ENCODE assay signal across 27 mouse cellular contexts in genomic region chr15:101904849-101905248, GRCm38 (mm10). TPM values are rescaled to one million over a fixed set of nuclear protein-coding genes. Genes with fewer than 3 reads are reported as not detected.
DNase-seq lines count a peak whose midpoint lies in the region; ATAC-seq and TF ChIP-seq lines count a peak whose summit lies in the region.
"Had no signal": no experiment of that assay in that cellular context is flagged by ENCODE, and none has a peak within 500 bp of the region (broad histone marks: within the 10 kb centered on the region; RNA-seq: fewer than 3 reads in every experiment).

No protein-coding gene starts in this region.

- no peak overlapping the region for H3ac ChIP-seq in myocyte (ENCODE audit: control insufficient read depth, insufficient read length)

- no peak for TF ChIP-seq POLR2A in MEL (IDR thresholded peaks at IDR 0.05; ENCODE audit: control insufficient read depth in 1 of 2, insufficient read depth in 1 of 2, low read depth in 1 of 2, low read length in 2 of 2, poor library complexity in 1 of 2)
- TF ChIP-seq POLR2A in myocyte (IDR thresholded peaks at IDR 0.05; ENCODE audit: insufficient read length, low read depth): no peak

- no peak overlapping the region for H3K9ac ChIP-seq in midbrain, embryonic 11.5 days (ENCODE audit: low read length)
- no peak overlapping the region for H3K9ac ChIP-seq in MEL (ENCODE audit: control insufficient read depth, low read depth, low read length, poor library complexity, severe bottlenecking)
- H3K9ac ChIP-seq: embryonic facial prominence, embryonic 12.5 days; forebrain, embryonic 13.5 days; forebrain, embryonic 15.5 days; forebrain, postnatal 0 days had no signal

- H3K4me3 ChIP-seq in midbrain, embryonic 11.5 days (ENCODE audit: low read depth, low read length): no peak overlapping the region
- no peak overlapping the region for H3K4me3 ChIP-seq in midbrain, embryonic 10.5 days
- no peak overlapping the region for H3K4me3 ChIP-seq in MEL (ENCODE audit: control insufficient read depth in 1 of 2, insufficient read depth in 1 of 2, low read depth in 2 of 2, low read length in 2 of 2)
- no peak overlapping the region for H3K4me3 ChIP-seq in myocyte
- no peak overlapping the region for H3K4me3 ChIP-seq in embryonic facial prominence, embryonic 10.5 days
- H3K4me3 ChIP-seq: embryonic facial prominence, embryonic 12.5 days; forebrain, embryonic 13.5 days; forebrain, embryonic 15.5 days had no signal

- TF ChIP-seq RAD21 in MEL (IDR thresholded peaks at IDR 0.05; ENCODE audit: low read depth, low read length): no peak

- H3K4me1 ChIP-seq in midbrain, embryonic 11.5 days (ENCODE audit: control insufficient read depth, insufficient read depth, low read length): no peaks in the 10 kb centered on the region
- H3K4me1 ChIP-seq in midbrain, embryonic 10.5 days: 0 out of 2 replicates have a peak, but pooled peaks cover 4% of the 10 kb centered on the region
- no peaks in the 10 kb centered on the region for H3K4me1 ChIP-seq in MEL (ENCODE audit: control insufficient read depth in 1 of 2, insufficient read depth in 2 of 2, low read length in 2 of 2)
- H3K4me1 ChIP-seq in embryonic facial prominence, embryonic 10.5 days: peaks cover 7% of the 10 kb centered on the region
- H3K4me1 ChIP-seq: embryonic facial prominence, embryonic 12.5 days; forebrain, embryonic 13.5 days; forebrain, embryonic 15.5 days had no signal

- no peak for TF ChIP-seq CTCF in MEL (IDR thresholded peaks at IDR 0.05 in 2 of 3, conservative IDR thresholded peaks at IDR 0.05 in 1 of 3; ENCODE audit: control insufficient read depth in 1 of 3, insufficient read depth in 1 of 3, low read depth in 2 of 3, low read length in 3 of 3, poor library complexity in 1 of 3, severe bottlenecking in 1 of 3)

- H3K36me3 ChIP-seq in midbrain, embryonic 11.5 days (ENCODE audit: control insufficient read depth, insufficient read depth, low read length): no peaks in the 10 kb centered on the region
- no peaks in the 10 kb centered on the region for H3K36me3 ChIP-seq in midbrain, embryonic 10.5 days
- H3K36me3 ChIP-seq in MEL (ENCODE audit: control insufficient read depth in 1 of 2, insufficient read depth in 2 of 2, low read length in 2 of 2) (no peaks in the 10 kb centered on the region), myocyte (ENCODE audit: control insufficient read depth, insufficient read depth) (no peaks in the 10 kb centered on the region)
- no peaks in the 10 kb centered on the region for H3K36me3 ChIP-seq in embryonic facial prominence, embryonic 10.5 days (replicated peaks)
- H3K36me3 ChIP-seq: embryonic facial prominence, embryonic 12.5 days; forebrain, embryonic 15.5 days had no signal

- H3K27ac ChIP-seq in midbrain, embryonic 11.5 days (ENCODE audit: low read depth, low read length): no peak overlapping the region
- no peak overlapping the region for H3K27ac ChIP-seq in midbrain, embryonic 10.5 days (replicated peaks)
- H3K27ac ChIP-seq in MEL (ENCODE audit: control insufficient read depth, low read depth, low read length): no peak overlapping the region
- no peak overlapping the region for H3K27ac ChIP-seq in embryonic facial prominence, embryonic 10.5 days (replicated peaks)
- H3K27ac ChIP-seq: embryonic facial prominence, embryonic 12.5 days; forebrain, embryonic 13.5 days; forebrain, embryonic 15.5 days had no signal

- WGBS in midbrain, embryonic 11.5 days: 89% methylated on average over 5 of the region's 5 CpGs
- 84% methylated on average over 5 of the region's 5 CpGs for WGBS in midbrain, embryonic 10.5 days
- 84% methylated on average over 5 of the region's 5 CpGs for WGBS in embryonic facial prominence, embryonic 10.5 days

- no peak for ATAC-seq in midbrain, embryonic 11.5 days (ENCODE audit: low FRiP score)
- ATAC-seq: activated CD4-positive, CD25-positive, alpha-beta regulatory T cell, adult 4 months; CD4-positive, CD25-positive, alpha-beta regulatory T cell, adult 4 months; forebrain, embryonic 13.5 days; forebrain, embryonic 15.5 days; forebrain, postnatal 0 days; Patski had no signal

- peak; percentile 59 for DNase-seq in midbrain, embryonic 11.5 days (ENCODE audit: low spot score, missing footprints)
- DNase-seq in midbrain, embryonic 10.5 days (ENCODE audit: low spot score): no peak
- no peak for DNase-seq in MEL (ENCODE audit: low read depth, low spot score)
- no peak for DNase-seq in embryonic facial prominence, embryonic 10.5 days (ENCODE audit: low spot score)
- no peak for DNase-seq in B cell, adult 2 months
- DNase-seq: adrenal gland, adult 8-10 months; adrenal gland, postnatal 14 days; adrenal gland, postnatal 36 days; cerebellum, adult 11 months; cerebellum, adult 18-20 months; cerebellum, adult 8-10 months; cerebellum, adult 9-11 months; cerebellum, postnatal 36 days; embryo, embryonic 11 days; forebrain, postnatal 0 days had no signal

- no peak for TF ChIP-seq EP300 in MEL (IDR thresholded peaks at IDR 0.05; ENCODE audit: low read depth in 1 of 2, low read length in 2 of 2)

- H3K79me2 ChIP-seq in MEL (ENCODE audit: control insufficient read depth, insufficient read depth, low read length, poor library complexity) (no peaks in the 10 kb centered on the region), myocyte (ENCODE audit: control insufficient read depth, insufficient read depth) (no peaks in the 10 kb centered on the region)

- no peak overlapping the region for H3K4me2 ChIP-seq in midbrain, embryonic 11.5 days
- H3K4me2 ChIP-seq in myocyte (ENCODE audit: low read depth): no peak overlapping the region
- H3K4me2 ChIP-seq: embryonic facial prominence, embryonic 12.5 days; forebrain, embryonic 13.5 days; forebrain, embryonic 15.5 days had no signal

- no peaks in the 10 kb centered on the region for H3K27me3 ChIP-seq in midbrain, embryonic 11.5 days (ENCODE audit: control insufficient read depth, insufficient read depth, low read length)
- H3K27me3 ChIP-seq in midbrain, embryonic 10.5 days (ENCODE audit: low read depth, poor library complexity, severe bottlenecking): no peaks in the 10 kb centered on the region
- H3K27me3 ChIP-seq in MEL (ENCODE audit: control insufficient read depth in 1 of 2, insufficient read depth in 2 of 2, low read length in 2 of 2): peaks cover 0 to 3% of the 10 kb centered on the region in 2 experiments; a peak in 2 of 4 replicates
- peaks cover 44% of the 10 kb centered on the region for H3K27me3 ChIP-seq in myocyte (ENCODE audit: control insufficient read depth, insufficient read depth, insufficient read length)
- no peaks in the 10 kb centered on the region for H3K27me3 ChIP-seq in embryonic facial prominence, embryonic 10.5 days (replicated peaks; ENCODE audit: low read depth, poor library complexity, severe bottlenecking)
- H3K27me3 ChIP-seq: embryonic facial prominence, embryonic 12.5 days; forebrain, embryonic 13.5 days; forebrain, embryonic 15.5 days had no signal

- H3K9me3 ChIP-seq in midbrain, embryonic 11.5 days (ENCODE audit: control insufficient read depth, low read length): no peaks in the 10 kb centered on the region
- no peaks in the 10 kb centered on the region for H3K9me3 ChIP-seq in midbrain, embryonic 10.5 days (replicated peaks)
- H3K9me3 ChIP-seq in MEL (replicated peaks; ENCODE audit: insufficient read depth, low read length): no peaks in the 10 kb centered on the region
- no peaks in the 10 kb centered on the region for H3K9me3 ChIP-seq in embryonic facial prominence, embryonic 10.5 days
- H3K9me3 ChIP-seq: embryonic facial prominence, embryonic 12.5 days; forebrain, embryonic 13.5 days; forebrain, embryonic 15.5 days had no signal

RNA-seq across cellular contexts. Expression of gene Krt76, which starts 12.1 kb away (rescaled TPM):
- not detected in 2 replicates for polyA plus RNA-seq in midbrain, embryonic 11.5 days (2014; fragmentation: Nextera tagmentation; extraction: Ambion mirVana)
- polyA plus RNA-seq in midbrain, embryonic 10.5 days (2016; fragmentation: Nextera tagmentation; extraction: Ambion mirVana): not detected in 2 replicates
- not detected in 2 replicates for total RNA-seq in MEL (2012; rRNA removed)
- polyA plus RNA-seq in MEL (2012; ENCODE audit: insufficient read depth in 1 of 2, insufficient read length in 2 of 2, low read depth in 1 of 2, low replicate concordance in 2 of 2, missing spikeins in 1 of 2): not detected
- not detected for polyA plus RNA-seq in myocyte (2012; fragmentation: generic; extraction: Trizol)
- not detected in 2 replicates for polyA plus RNA-seq in embryonic facial prominence, embryonic 10.5 days (2016; fragmentation: Nextera tagmentation; extraction: Ambion mirVana)
- total RNA-seq: adrenal gland, postnatal 14 days; adrenal gland, postnatal 36 days; common myeloid progenitor, adult 5-6 weeks; forebrain, postnatal 0 days had no signal
- polyA plus RNA-seq: activated CD4-positive, CD25-positive, alpha-beta regulatory T cell, adult 4 months; brain, embryonic 14.5 days; CD4-positive, CD25-positive, alpha-beta regulatory T cell, adult 4 months; embryonic facial prominence, embryonic 12.5 days; forebrain, embryonic 11.5 days; forebrain, embryonic 13.5 days; forebrain, embryonic 15.5 days; forebrain, postnatal 0 days; Patski had no signal

RNA-seq across cellular contexts. Expression of gene Krt4, which starts 19.7 kb away (rescaled TPM):
- polyA plus RNA-seq in midbrain, embryonic 11.5 days (2014; fragmentation: Nextera tagmentation; extraction: Ambion mirVana): not detected in 2 replicates
- not detected in 2 replicates for polyA plus RNA-seq in midbrain, embryonic 10.5 days (2016; fragmentation: Nextera tagmentation; extraction: Ambion mirVana)
- not detected in 2 replicates for total RNA-seq in MEL (2012; rRNA removed)
- polyA plus RNA-seq in MEL (2012; ENCODE audit: insufficient read depth in 1 of 2, insufficient read length in 2 of 2, low read depth in 1 of 2, low replicate concordance in 2 of 2, missing spikeins in 1 of 2): not detected
- not detected for polyA plus RNA-seq in myocyte (2012; fragmentation: generic; extraction: Trizol)
- polyA plus RNA-seq in embryonic facial prominence, embryonic 10.5 days (2016; fragmentation: Nextera tagmentation; extraction: Ambion mirVana): not detected in 2 replicates
- total RNA-seq: adrenal gland, adult 18-20 months; adrenal gland, adult 8-10 months; adrenal gland, postnatal 14 days; adrenal gland, postnatal 36 days; common myeloid progenitor, adult 5-6 weeks; forebrain, postnatal 0 days had no signal
- polyA plus RNA-seq: activated CD4-positive, CD25-positive, alpha-beta regulatory T cell, adult 4 months; CD4-positive, CD25-positive, alpha-beta regulatory T cell, adult 4 months; forebrain, embryonic 11.5 days; forebrain, embryonic 13.5 days; forebrain, postnatal 0 days had no signal

RNA-seq across cellular contexts. Expression of gene Krt79, which starts 35.3 kb away (rescaled TPM):
- polyA plus RNA-seq in midbrain, embryonic 11.5 days (2014; fragmentation: Nextera tagmentation; extraction: Ambion mirVana): 0.18 and 0.25 TPM in 2 replicates
- polyA plus RNA-seq in midbrain, embryonic 10.5 days (2016; fragmentation: Nextera tagmentation; extraction: Ambion mirVana): 0.07 and 0.20 TPM in 2 replicates
- total RNA-seq in MEL (2012; rRNA removed): not detected in 2 replicates
- polyA plus RNA-seq in MEL (2012; ENCODE audit: insufficient read depth in 1 of 2, insufficient read length in 2 of 2, low read depth in 1 of 2, low replicate concordance in 2 of 2, missing spikeins in 1 of 2): not detected
- polyA plus RNA-seq in myocyte (2012; fragmentation: generic; extraction: Trizol): 0.04 TPM
- 0.20 and 0.49 TPM in 2 replicates for polyA plus RNA-seq in embryonic facial prominence, embryonic 10.5 days (2016; fragmentation: Nextera tagmentation; extraction: Ambion mirVana)
- total RNA-seq: common myeloid progenitor, adult 5-6 weeks had no signal
- polyA plus RNA-seq: activated CD4-positive, CD25-positive, alpha-beta regulatory T cell, adult 4 months; CD4-positive, CD25-positive, alpha-beta regulatory T cell, adult 4 months had no signal

RNA-seq across cellular contexts. Expression of gene Krt77, which starts 35.3 kb away (rescaled TPM):
- polyA plus RNA-seq in midbrain, embryonic 11.5 days (2014; fragmentation: Nextera tagmentation; extraction: Ambion mirVana): not detected in 2 replicates
- polyA plus RNA-seq in midbrain, embryonic 10.5 days (2016; fragmentation: Nextera tagmentation; extraction: Ambion mirVana): not detected in 2 replicates
- not detected in 2 replicates for total RNA-seq in MEL (2012; rRNA removed)
- polyA plus RNA-seq in MEL (2012; ENCODE audit: insufficient read depth in 1 of 2, insufficient read length in 2 of 2, low read depth in 1 of 2, low replicate concordance in 2 of 2, missing spikeins in 1 of 2): not detected
- polyA plus RNA-seq in myocyte (2012; fragmentation: generic; extraction: Trizol): not detected
- polyA plus RNA-seq in embryonic facial prominence, embryonic 10.5 days (2016; fragmentation: Nextera tagmentation; extraction: Ambion mirVana): 0.06 TPM in 1 of 2 replicates, not detected in the other
- total RNA-seq: adrenal gland, adult 18-20 months; adrenal gland, adult 8-10 months; adrenal gland, postnatal 14 days; adrenal gland, postnatal 36 days; common myeloid progenitor, adult 5-6 weeks; ES-E14 had no signal
- polyA plus RNA-seq: activated CD4-positive, CD25-positive, alpha-beta regulatory T cell, adult 4 months; CD4-positive, CD25-positive, alpha-beta regulatory T cell, adult 4 months; embryonic facial prominence, embryonic 12.5 days; forebrain, embryonic 11.5 days; Patski had no signal

RNA-seq across cellular contexts. Expression of gene Krt78, which starts 49.2 kb away (rescaled TPM):
- polyA plus RNA-seq in midbrain, embryonic 11.5 days (2014; fragmentation: Nextera tagmentation; extraction: Ambion mirVana): not detected in 2 replicates
- not detected in 2 replicates for polyA plus RNA-seq in midbrain, embryonic 10.5 days (2016; fragmentation: Nextera tagmentation; extraction: Ambion mirVana)
- total RNA-seq in MEL (2012; rRNA removed): 0.08 and 0.13 TPM in 2 replicates
- polyA plus RNA-seq in MEL (2012; ENCODE audit: insufficient read depth in 1 of 2, insufficient read length in 2 of 2, low read depth in 1 of 2, low replicate concordance in 2 of 2, missing spikeins in 1 of 2) (under 1 TPM in 1 of 2 experiments, not detected in 1; 0.17 TPM), myocyte (2012; fragmentation: generic; extraction: Trizol) (not detected)
- polyA plus RNA-seq in embryonic facial prominence, embryonic 10.5 days (2016; fragmentation: Nextera tagmentation; extraction: Ambion mirVana): not detected in 2 replicates
- total RNA-seq: adrenal gland, adult 18-20 months; adrenal gland, adult 8-10 months; adrenal gland, postnatal 14 days; adrenal gland, postnatal 36 days; common myeloid progenitor, adult 5-6 weeks; forebrain, postnatal 0 days had no signal
- polyA plus RNA-seq: activated CD4-positive, CD25-positive, alpha-beta regulatory T cell, adult 4 months; CD4-positive, CD25-positive, alpha-beta regulatory T cell, adult 4 months; embryonic facial prominence, embryonic 12.5 days; forebrain, embryonic 11.5 days; forebrain, embryonic 13.5 days; forebrain, embryonic 15.5 days; forebrain, postnatal 0 days had no signal
